Mouse (Mus musculus) CH12.LX (cell line): ENCODE measurements at regions not wholly inside any gene's neighbourhood (a gene's known extent, or its start where the extent isn't known, plus 50 kb on each side); places are given as distances from the start of the nearest gene placed in this dataset.

Experiments
- DNase-seq: peaks from one replicate; pipeline ENCODE4 v3.0.0-alpha.2; 2013; ENCODE audit errors: extremely low read depth
- H3K27ac ChIP-seq: 2 replicates; pipeline ENCODE4 v1.5.1; 2012; ENCODE audit warnings: low read depth, mild to moderate bottlenecking, control low read depth, moderate library complexity; ENCODE audit not compliant: insufficient read depth
- H3K27me3 ChIP-seq: replicated peaks from 2 replicates; pipeline ENCODE3; 2012; ENCODE audit warnings: inconsistent platforms
- H3K36me3 ChIP-seq, 2 experiments: replicated peaks in 1 of 2; 2 replicates each; pipeline versions ENCODE3 to v1.6.1; 2012; ENCODE audit warnings: inconsistent platforms in 1 of 2, low read length in 1 of 2, mild to moderate bottlenecking in 1 of 2, mixed read lengths in 1 of 2, moderate library complexity in 1 of 2; ENCODE audit not compliant: control insufficient read depth in 1 of 2, insufficient read depth in 1 of 2
- H3K4me1 ChIP-seq, 2 experiments: 2 replicates each; pipeline ENCODE4 v1.6.1; 2012; ENCODE audit warnings: inconsistent platforms in 1 of 2, moderate library complexity in 1 of 2; ENCODE audit not compliant: insufficient read depth in 2 of 2, control insufficient read depth in 1 of 2
- H3K4me2 ChIP-seq: 2 replicates; pipeline ENCODE4 v1.6.1; 2012; ENCODE audit warnings: low read depth, mild to moderate bottlenecking, control low read depth; ENCODE audit not compliant: poor library complexity, insufficient read depth, severe bottlenecking
- H3K4me3 ChIP-seq, 3 experiments: fragments of 150-350 bp in 1 of 3; sonication (generic) in 1 of 3; replicated peaks in 1 of 3; 2 replicates each; pipeline versions ENCODE3 to v1.5.1; 2011 to 2012; ENCODE audit warnings: low read depth in 2 of 3, low read length in 2 of 3, mild to moderate bottlenecking in 2 of 3, moderate library complexity in 2 of 3, control low read depth in 1 of 3, improper control_type of control experiment in 1 of 3, inconsistent platforms in 1 of 3, mixed read lengths in 1 of 3; ENCODE audit not compliant: poor library complexity in 1 of 3
- H3K79me2 ChIP-seq: replicated peaks from 2 replicates; pipeline ENCODE4 v1.6.1; 2012; ENCODE audit warnings: mild to moderate bottlenecking, moderate library complexity; ENCODE audit not compliant: control insufficient read depth, poor library complexity, insufficient read depth, severe bottlenecking; ENCODE audit errors: extremely low read depth
- H3K9ac ChIP-seq: 2 replicates; pipeline ENCODE4 v1.6.1; 2012; ENCODE audit warnings: low read depth, mild to moderate bottlenecking, control low read depth, moderate library complexity; ENCODE audit not compliant: insufficient read depth
- H3K9me3 ChIP-seq: replicated peaks from 2 replicates; pipeline ENCODE3; 2012; ENCODE audit warnings: low read length, inconsistent platforms, mixed read lengths
- CHD1 ChIP-seq: IDR thresholded peaks from 2 replicates; pipeline ENCODE4 v1.6.1; 2012; ENCODE audit warnings: low read depth, low read length, improper control_type of control experiment, inconsistent platforms
- CHD2 ChIP-seq: IDR thresholded peaks from 2 replicates; pipeline ENCODE4 v1.6.1; 2011; ENCODE audit warnings: low read length, improper control_type of control experiment
- ELF1 ChIP-seq: IDR thresholded peaks from 2 replicates; pipeline ENCODE4 v1.6.1; 2014; ENCODE audit warnings: low read depth, mild to moderate bottlenecking, inconsistent platforms, low read length, improper control_type of control experiment
- ETS1 ChIP-seq: conservative IDR thresholded peaks from 2 replicates; pipeline ENCODE4 v1.6.1; 2012; ENCODE audit warnings: low read depth, mild to moderate bottlenecking, inconsistent platforms, low read length, improper control_type of control experiment, moderate library complexity
- GABPA ChIP-seq: IDR thresholded peaks from 2 replicates; pipeline ENCODE4 v1.6.1; 2012; ENCODE audit warnings: low read depth, low read length, improper control_type of control experiment, inconsistent platforms; ENCODE audit not compliant: insufficient replicate concordance
- HCFC1 ChIP-seq: IDR thresholded peaks from 2 replicates; pipeline ENCODE4 v1.6.1; 2012; ENCODE audit warnings: low read depth, mild to moderate bottlenecking, inconsistent platforms, low read length, improper control_type of control experiment
- JUN ChIP-seq: IDR thresholded peaks from 2 replicates; pipeline ENCODE4 v1.6.1; 2011; ENCODE audit warnings: low read depth, mild to moderate bottlenecking, low read length, improper control_type of control experiment, moderate library complexity; ENCODE audit not compliant: insufficient read depth
- JUND ChIP-seq: conservative IDR thresholded peaks from 2 replicates; pipeline ENCODE4 v1.6.1; 2011; ENCODE audit warnings: low read depth, low read length, improper control_type of control experiment
- KAT2A ChIP-seq: IDR thresholded peaks from 2 replicates; pipeline ENCODE4 v1.6.1; 2012; ENCODE audit warnings: low read length, improper control_type of control experiment, inconsistent platforms; ENCODE audit not compliant: insufficient replicate concordance
- MAFK ChIP-seq: IDR thresholded peaks from 2 replicates; pipeline ENCODE4 v1.6.1; 2011; ENCODE audit warnings: low read length, improper control_type of control experiment; ENCODE audit not compliant: insufficient replicate concordance
- MAX ChIP-seq: IDR thresholded peaks from 2 replicates; pipeline ENCODE4 v1.6.1; 2011; ENCODE audit warnings: low read length, improper control_type of control experiment
- MXI1 ChIP-seq: IDR thresholded peaks from 2 replicates; pipeline ENCODE4 v1.6.1; 2011; ENCODE audit warnings: mild to moderate bottlenecking, low read depth, low read length, improper control_type of control experiment
- MYC ChIP-seq: IDR thresholded peaks from 2 replicates; pipeline ENCODE4 v1.6.1; 2011; ENCODE audit warnings: low read depth, mild to moderate bottlenecking, improper control_type of control experiment, low read length
- PAX5 ChIP-seq: IDR thresholded peaks from 2 replicates; pipeline ENCODE4 v1.6.1; 2012; ENCODE audit warnings: low read length, inconsistent platforms, mixed read lengths
- POLR2A ChIP-seq: IDR thresholded peaks from 2 replicates; pipeline ENCODE4 v1.6.1; 2011; ENCODE audit warnings: low read depth, mild to moderate bottlenecking, improper control_type of control experiment, low read length
- SMC3 ChIP-seq: IDR thresholded peaks from 2 replicates; pipeline ENCODE4 v1.6.1; 2011; ENCODE audit warnings: low read depth, low read length, improper control_type of control experiment
- TCF12 ChIP-seq: IDR thresholded peaks from 2 replicates; pipeline ENCODE4 v1.6.1; 2014; ENCODE audit warnings: low read depth, mild to moderate bottlenecking, inconsistent platforms, low read length, improper control_type of control experiment
- USF1 ChIP-seq: IDR thresholded peaks from 2 replicates; pipeline ENCODE4 v1.6.1; 2014; ENCODE audit warnings: low read depth, mild to moderate bottlenecking, inconsistent platforms, low read length, improper control_type of control experiment
- ZC3H11A ChIP-seq: IDR thresholded peaks from 2 replicates; pipeline ENCODE4 v1.6.1; 2012; ENCODE audit warnings: low read depth, mild to moderate bottlenecking, inconsistent platforms, low read length, improper control_type of control experiment
- ZMIZ1 ChIP-seq: IDR thresholded peaks from 2 replicates; pipeline ENCODE4 v1.6.1; 2012; ENCODE audit warnings: low read depth, mild to moderate bottlenecking, inconsistent platforms, low read length, improper control_type of control experiment
- ZNF384 ChIP-seq: IDR thresholded peaks from 2 replicates; pipeline ENCODE4 v1.6.1; 2012; ENCODE audit warnings: low read depth, low read length, improper control_type of control experiment, inconsistent platforms
- dilution Hi-C: fragments of 300-500 bp; cut with MboI; formaldehyde crosslinking; loops from 2 replicates; pipeline ENCODE4 v1.14.3; 2020; ENCODE audit warnings: low sequenced_read_pairs; ENCODE audit not compliant: extremely low pct_unique_long_range_greater_than_20kb, extremely low pct_ligation_motif_present
- in situ Hi-C: fragments of 300-500 bp; cut with MboI; formaldehyde crosslinking; loops from 3 replicates; pipeline ENCODE4 v1.14.3; 2019; ENCODE audit warnings: low sequenced_read_pairs, low pct_ligation_motif_present, low pct_unique_long_range_greater_than_20kb, mixed read lengths

DNA sequence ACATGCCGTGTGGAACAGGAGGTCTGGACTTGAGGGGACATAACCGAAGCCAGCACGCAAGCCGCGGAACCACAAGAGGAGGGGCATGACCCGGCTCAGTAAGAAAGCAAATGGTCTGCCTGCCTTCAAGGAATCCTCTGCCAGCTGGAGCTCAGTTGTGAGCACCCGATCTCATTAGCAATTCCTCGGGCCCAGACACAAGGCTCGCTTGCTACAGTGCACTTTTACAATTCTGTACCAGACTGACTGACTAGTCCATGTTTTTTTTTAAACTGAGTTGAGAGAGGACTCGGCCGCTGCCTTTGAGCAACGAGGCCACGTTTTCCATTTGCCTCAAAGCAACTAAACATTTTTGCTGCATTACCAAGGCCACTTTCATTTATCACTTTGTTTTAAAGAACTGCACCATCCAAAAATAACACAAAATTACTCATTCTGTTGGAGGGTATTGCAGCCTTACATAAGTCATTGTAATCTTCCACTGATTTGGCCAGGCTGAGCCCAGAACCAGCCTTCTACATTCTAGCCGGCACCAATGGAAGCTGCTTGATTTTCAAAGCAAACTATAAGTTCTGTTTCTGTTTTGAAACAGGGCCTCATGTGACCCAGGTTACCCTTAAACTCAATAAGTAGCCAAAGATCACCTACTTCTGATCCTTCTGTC is 245.9 kb upstream of the Tsc22d2 start:
- H3K9me3 ChIP-seq = no peaks in the 10 kb centered on the region
- H3K27me3 ChIP-seq = no peaks in the 10 kb centered on the region
- dilution Hi-C loops = no loop called here
- no peaks in the 10 kb centered on the region for H3K36me3 ChIP-seq
- H3K4me3 ChIP-seq = no peak overlapping the region
- in situ Hi-C loops = loop anchor here (10.0 to 25.0 kb wide), 3 partner anchors 326 to 619 kb away; no protein-coding TSS in a partner anchor
- H3K4me2 ChIP-seq = no peak overlapping the region
- TF ChIP-seq ELF1 (no peak), PAX5 (no peak), SMC3 (no peak), USF1 (no peak), GABPA (no peak), CHD1 (no peak), JUN (no peak), ZNF384 (no peak), ZMIZ1 (no peak), HCFC1 (no peak), KAT2A (no peak), MAFK (no peak), ZC3H11A (no peak), MXI1 (no peak), ETS1 (no peak), POLR2A (no peak), MYC (no peak), JUND (no peak), CHD2 (no peak)
- TF ChIP-seq, all 38 proteins: peak for 0
- H3K79me2 ChIP-seq = no peaks in the 10 kb centered on the region
- peaks cover 4 to 13% of the 10 kb centered on the region in 2 experiments; a peak in 3 of 4 replicates for H3K4me1 ChIP-seq
- no peak for DNase-seq
- H3K27ac ChIP-seq = no peak overlapping the region
- H3K9ac ChIP-seq = no peak overlapping the region

DNA sequence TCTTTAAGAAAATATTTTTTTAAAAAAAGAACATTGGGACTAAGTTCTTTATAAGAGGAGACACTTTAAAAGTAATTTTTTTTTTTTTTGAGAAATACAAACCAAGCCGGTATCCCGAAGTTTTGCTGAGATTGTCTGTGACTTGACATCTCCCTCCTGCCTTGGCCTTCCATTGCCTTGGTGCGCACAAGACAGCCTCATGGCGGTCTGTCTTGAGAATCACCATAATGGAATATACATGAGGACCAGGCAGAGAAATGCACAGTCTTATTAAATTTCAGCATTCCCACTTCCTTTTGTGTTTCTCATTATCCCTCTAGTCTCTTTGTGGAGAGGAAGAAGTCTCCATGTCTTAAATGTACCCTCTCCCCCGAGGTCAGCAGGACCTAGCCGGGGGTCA is 244.7 kb upstream of the Tsc22d2 start:
- DNase-seq = no peak
- H3K9me3 ChIP-seq = no peaks in the 10 kb centered on the region
- no peak overlapping the region for H3K4me2 ChIP-seq
- peaks cover 0 to 7% of the 10 kb centered on the region in 2 experiments; a peak in 2 of 4 replicates for H3K4me1 ChIP-seq
- in situ Hi-C loops = loop anchor here (10.0 to 25.0 kb wide), 3 partner anchors 325 to 618 kb away; no protein-coding TSS in a partner anchor
- TF ChIP-seq MAX (no peak), TCF12 (no peak), GABPA (no peak)
- H3K4me3 ChIP-seq = no peak overlapping the region
- H3K36me3 ChIP-seq = no peaks in the 10 kb centered on the region
- dilution Hi-C loops = no loop called here
- no peak overlapping the region for H3K9ac ChIP-seq
- no peak overlapping the region for H3K27ac ChIP-seq
- H3K79me2 ChIP-seq = no peaks in the 10 kb centered on the region
- no peaks in the 10 kb centered on the region for H3K27me3 ChIP-seq
